Mouse (Mus musculus) right cerebral cortex, postnatal 4 days (tissue): ENCODE measurements at regions not wholly inside any gene's neighbourhood (a gene's known extent, or its start where the extent isn't known, plus 50 kb on each side); places are given as distances from the start of the nearest gene placed in this dataset.

Experiments
- DNase-seq: peaks from one replicate; pipeline ENCODE4 v3.0.0-alpha.2; 2022

GRCm38 (mm10) chr9:88073165-88073564 lies 253.8 kb upstream of the Nt5e start:
- peak; percentile 61 for DNase-seq

- DNase-seq: no peak
Observed at GRCm38 (mm10) chr9:88073579-88073978, 253.4 kb upstream of the Nt5e start.

- no peak for DNase-seq
Observed at GRCm38 (mm10) chr9:88082931-88083479, 244.0 kb upstream of the Nt5e start.

- DNase-seq: no peak
Observed at GRCm38 (mm10) chr9:88085181-88085816, 241.7 kb upstream of the Nt5e start.

- no peak for DNase-seq
Observed at GRCm38 (mm10) chr9:88085866-88086265, 241.1 kb upstream of the Nt5e start.

- DNase-seq: no peak
Observed at GRCm38 (mm10) chr9:88091781-88092527, 235.0 kb upstream of the Nt5e start.

GRCm38 (mm10) chr9:88092561-88092960 lies 234.4 kb upstream of the Nt5e start:
- no peak for DNase-seq

- no peak for DNase-seq
Observed at GRCm38 (mm10) chr9:88113094-88113493, 213.9 kb upstream of the Nt5e start.

GRCm38 (mm10) chr9:88120536-88120935 lies 206.5 kb upstream of the Nt5e start:
- no peak for DNase-seq

GRCm38 (mm10) chr9:88120963-88121570 lies 205.9 kb upstream of the Nt5e start:
- peak; percentile 10 for DNase-seq

GRCm38 (mm10) chr9:88124322-88125005 lies 202.5 kb upstream of the Nt5e start:
- peak; percentile 45 for DNase-seq

- DNase-seq: no peak
Observed at GRCm38 (mm10) chr9:88163025-88163780, 163.8 kb upstream of the Nt5e start.

- DNase-seq: no peak
Observed at GRCm38 (mm10) chr9:88177575-88178254, 149.3 kb upstream of the Nt5e start.

- no peak for DNase-seq
Observed at GRCm38 (mm10) chr9:88181189-88181994, 145.6 kb upstream of the Nt5e start.

- DNase-seq: no peak
Observed at GRCm38 (mm10) chr9:88207378-88207777, 119.6 kb upstream of the Nt5e start.

- no peak for DNase-seq
Observed at GRCm38 (mm10) chr9:88208022-88208421, 119.0 kb upstream of the Nt5e start.

- no peak for DNase-seq
Observed at GRCm38 (mm10) chr9:88214758-88215157, 112.2 kb upstream of the Nt5e start.

- DNase-seq: no peak
Observed at GRCm38 (mm10) chr9:88220360-88220759, 106.6 kb upstream of the Nt5e start.

GRCm38 (mm10) chr9:88221276-88221675 lies 105.7 kb upstream of the Nt5e start:
- no peak for DNase-seq

- peak; percentile 90 for DNase-seq
Observed at GRCm38 (mm10) chr9:88221850-88222353, 105.1 kb upstream of the Nt5e start.

GRCm38 (mm10) chr9:88237126-88237525 lies 89.9 kb upstream of the Nt5e start:
- DNase-seq: no peak
